Mouse (Mus musculus): ENCODE data around the gene Rnpepl1.

DNA sequence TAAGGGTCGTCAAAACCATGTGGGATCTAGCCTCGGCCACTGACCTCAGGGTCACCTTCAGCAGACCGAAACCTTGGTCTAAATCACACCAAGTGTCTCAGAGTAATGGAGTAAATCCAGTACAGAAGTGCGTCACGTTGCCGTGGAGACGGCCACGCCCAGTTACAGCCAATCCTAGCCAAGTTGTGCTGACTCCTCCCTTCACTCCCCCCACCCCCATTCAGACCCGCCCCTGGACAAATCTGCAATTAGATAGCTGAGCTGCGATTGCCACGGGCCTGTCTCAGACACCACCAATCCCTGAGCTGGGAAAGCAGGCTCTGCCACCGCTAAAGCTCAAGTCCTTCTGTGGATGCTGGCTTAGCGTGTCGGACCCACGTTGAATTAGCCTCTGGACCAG lies 7.8 kb upstream of the Rnpepl1 start, which contains the start of gene Ankmy1:
- TF ChIP-seq POLR2A (IDR thresholded peaks at IDR 0.05; ENCODE audit: borderline replicate concordance, low read depth, low read length): no peak
- no peak for TF ChIP-seq CTCF (IDR thresholded peaks at IDR 0.05; ENCODE audit: low read depth, low read length)
